ENCODE assay signal across 19 mouse cellular contexts in the genomic region with DNA sequence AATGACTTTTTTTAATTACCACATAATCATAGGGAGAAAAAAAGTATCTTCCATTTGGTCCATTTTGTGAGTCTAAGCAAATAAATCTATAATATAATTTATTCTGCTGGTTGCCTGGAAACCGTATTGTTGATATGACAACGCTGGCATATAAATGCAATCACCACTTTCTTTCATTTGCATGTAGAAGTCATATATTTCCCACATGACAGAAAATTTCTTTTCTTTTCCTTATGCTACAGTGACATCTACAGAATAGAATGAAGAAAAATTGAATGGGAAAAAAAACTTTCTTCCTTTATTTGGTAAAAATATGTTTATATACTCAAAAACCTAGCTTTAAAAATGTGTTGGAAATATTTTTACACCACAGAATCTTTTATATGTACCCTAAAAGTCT.
A peak's percentile ranks its signal among the peaks of the same experiment; 100 is the strongest.
DNase-seq lines count a peak whose midpoint lies in the region; ATAC-seq and TF ChIP-seq lines count a peak whose summit lies in the region.
"Had no signal": no experiment of that assay in that cellular context is flagged by ENCODE, and none has a peak within 500 bp of the region (broad histone marks: within the 10 kb centered on the region; RNA-seq: fewer than 3 reads in every experiment).

No protein-coding gene starts in this region.

- H3K36me3 ChIP-seq in forebrain, embryonic 15.5 days = no peaks in the 10 kb centered on the region
- no peaks in the 10 kb centered on the region for H3K36me3 ChIP-seq in forebrain, embryonic 10.5 days (replicated peaks)
- H3K36me3 ChIP-seq in midbrain, embryonic 12.5 days = no peaks in the 10 kb centered on the region
- H3K36me3 ChIP-seq in midbrain, embryonic 10.5 days = no peaks in the 10 kb centered on the region
- H3K36me3 ChIP-seq in hindbrain, postnatal 0 days (ENCODE audit: insufficient read depth, low read length) = no peaks in the 10 kb centered on the region
- H3K36me3 ChIP-seq: G1E; heart, embryonic 15.5 days; lung, embryonic 15.5 days had no signal

- WGBS in forebrain, embryonic 15.5 days = 71% methylated on average over 2 of the region's 2 CpGs
- WGBS in forebrain, embryonic 10.5 days = 90% methylated on average over 2 of the region's 2 CpGs
- 76% methylated on average over 2 of the region's 2 CpGs for WGBS in midbrain, embryonic 12.5 days
- WGBS in midbrain, embryonic 10.5 days = 88% methylated on average over 2 of the region's 2 CpGs
- 50% methylated on average over 2 of the region's 2 CpGs for WGBS in hindbrain, postnatal 0 days

- peaks cover 6% of the 10 kb centered on the region; the same call in 1 of the 2 replicates for H3K4me1 ChIP-seq in forebrain, embryonic 15.5 days
- no peaks in the 10 kb centered on the region for H3K4me1 ChIP-seq in forebrain, embryonic 10.5 days
- H3K4me1 ChIP-seq in midbrain, embryonic 12.5 days = no peaks in the 10 kb centered on the region
- H3K4me1 ChIP-seq in midbrain, embryonic 10.5 days = no peaks in the 10 kb centered on the region
- H3K4me1 ChIP-seq in hindbrain, postnatal 0 days (ENCODE audit: insufficient read depth, low read length) = no peaks in the 10 kb centered on the region
- H3K4me1 ChIP-seq: heart, embryonic 15.5 days; lung, embryonic 15.5 days had no signal

- no peaks in the 10 kb centered on the region for H3K27me3 ChIP-seq in forebrain, embryonic 15.5 days
- H3K27me3 ChIP-seq in forebrain, embryonic 10.5 days (ENCODE audit: poor library complexity, severe bottlenecking) = no peaks in the 10 kb centered on the region
- no peaks in the 10 kb centered on the region for H3K27me3 ChIP-seq in midbrain, embryonic 12.5 days
- H3K27me3 ChIP-seq in midbrain, embryonic 10.5 days (ENCODE audit: low read depth, poor library complexity, severe bottlenecking) = no peaks in the 10 kb centered on the region
- H3K27me3 ChIP-seq in hindbrain, postnatal 0 days (ENCODE audit: insufficient read depth, low read length) = no peaks in the 10 kb centered on the region
- H3K27me3 ChIP-seq: heart, embryonic 15.5 days; lung, embryonic 15.5 days had no signal

- H3K4me3 ChIP-seq in forebrain, embryonic 15.5 days = no peak overlapping the region
- H3K4me3 ChIP-seq in forebrain, embryonic 10.5 days = no peak overlapping the region
- no peak overlapping the region for H3K4me3 ChIP-seq in midbrain, embryonic 12.5 days
- H3K4me3 ChIP-seq in midbrain, embryonic 10.5 days = no peak overlapping the region
- H3K4me3 ChIP-seq in hindbrain, postnatal 0 days (ENCODE audit: low read length) = no peak overlapping the region
- H3K4me3 ChIP-seq: heart, adult 2 months; heart, embryonic 15.5 days; lung, embryonic 15.5 days had no signal

- no peak overlapping the region for H3K9ac ChIP-seq in forebrain, embryonic 15.5 days (replicated peaks)
- H3K9ac ChIP-seq in midbrain, embryonic 12.5 days (replicated peaks) = no peak overlapping the region
- H3K9ac ChIP-seq in hindbrain, postnatal 0 days (replicated peaks; ENCODE audit: low read length) = no peak overlapping the region
- H3K9ac ChIP-seq: heart, embryonic 15.5 days; liver, embryonic 14.5 days; lung, embryonic 15.5 days had no signal

- TF ChIP-seq CTCF in hindbrain, postnatal 0 days (IDR thresholded peaks at IDR 0.05; ENCODE audit: low read depth) = no peak

- intact Hi-C loops in heart, postnatal 10 days (cut with DNase I) = no loop called here

- H3K4me2 ChIP-seq in forebrain, embryonic 15.5 days (replicated peaks) = no peak overlapping the region
- H3K4me2 ChIP-seq in midbrain, embryonic 12.5 days (replicated peaks) = no peak overlapping the region
- no peak overlapping the region for H3K4me2 ChIP-seq in hindbrain, postnatal 0 days (ENCODE audit: low read depth, low read length)
- H3K4me2 ChIP-seq: heart, embryonic 15.5 days; lung, embryonic 15.5 days had no signal

- no peak for DNase-seq in forebrain, embryonic 10.5 days (ENCODE audit: extremely low spot score, low spot score)
- DNase-seq in midbrain, embryonic 10.5 days (ENCODE audit: low spot score) = no peak
- DNase-seq in hindbrain, postnatal 0 days (ENCODE audit: low spot score) = peak; percentile 51
- no peak for DNase-seq in heart, adult 9 months (ENCODE audit: low spot score in 2 of 2)
- no peak for DNase-seq in heart, postnatal 10 days
- DNase-seq: adrenal gland, postnatal 25 days; cerebellum, adult 8-10 months; gastrocnemius, postnatal 14 days; heart, adult 2 months; kidney, adult 11 months; lung, postnatal 4 days; thymus, postnatal 25 days had no signal

- no peak overlapping the region for H3K27ac ChIP-seq in forebrain, embryonic 15.5 days (replicated peaks)
- no peak overlapping the region for H3K27ac ChIP-seq in forebrain, embryonic 10.5 days
- no peak overlapping the region for H3K27ac ChIP-seq in midbrain, embryonic 12.5 days (replicated peaks)
- no peak overlapping the region for H3K27ac ChIP-seq in midbrain, embryonic 10.5 days (replicated peaks)
- no peak overlapping the region for H3K27ac ChIP-seq in hindbrain, postnatal 0 days
- H3K27ac ChIP-seq: heart, adult 2 months; heart, embryonic 15.5 days; liver, embryonic 14.5 days; lung, embryonic 15.5 days had no signal

- peak; percentile 78 for ATAC-seq in forebrain, embryonic 15.5 days (replicated peaks)
- 0 out of 2 replicates have a peak, but pooled peaks have one; percentile 27 for ATAC-seq in midbrain, embryonic 12.5 days (ENCODE audit: low FRiP score, low read depth)
- ATAC-seq in hindbrain, postnatal 0 days = no peak
- ATAC-seq: activated CD4-positive, CD25-positive, alpha-beta regulatory T cell, adult 4 months had no signal

- no peaks in the 10 kb centered on the region for H3K9me3 ChIP-seq in forebrain, embryonic 15.5 days
- H3K9me3 ChIP-seq in forebrain, embryonic 10.5 days = no peaks in the 10 kb centered on the region
- H3K9me3 ChIP-seq in midbrain, embryonic 12.5 days = no peaks in the 10 kb centered on the region
- no peaks in the 10 kb centered on the region for H3K9me3 ChIP-seq in midbrain, embryonic 10.5 days (replicated peaks)
- H3K9me3 ChIP-seq in hindbrain, postnatal 0 days (ENCODE audit: low read length) = no peaks in the 10 kb centered on the region
- H3K9me3 ChIP-seq: G1E; heart, embryonic 15.5 days; lung, embryonic 15.5 days had no signal
